ENCODE assay signal across 8 mouse cellular contexts in the genomic region with DNA sequence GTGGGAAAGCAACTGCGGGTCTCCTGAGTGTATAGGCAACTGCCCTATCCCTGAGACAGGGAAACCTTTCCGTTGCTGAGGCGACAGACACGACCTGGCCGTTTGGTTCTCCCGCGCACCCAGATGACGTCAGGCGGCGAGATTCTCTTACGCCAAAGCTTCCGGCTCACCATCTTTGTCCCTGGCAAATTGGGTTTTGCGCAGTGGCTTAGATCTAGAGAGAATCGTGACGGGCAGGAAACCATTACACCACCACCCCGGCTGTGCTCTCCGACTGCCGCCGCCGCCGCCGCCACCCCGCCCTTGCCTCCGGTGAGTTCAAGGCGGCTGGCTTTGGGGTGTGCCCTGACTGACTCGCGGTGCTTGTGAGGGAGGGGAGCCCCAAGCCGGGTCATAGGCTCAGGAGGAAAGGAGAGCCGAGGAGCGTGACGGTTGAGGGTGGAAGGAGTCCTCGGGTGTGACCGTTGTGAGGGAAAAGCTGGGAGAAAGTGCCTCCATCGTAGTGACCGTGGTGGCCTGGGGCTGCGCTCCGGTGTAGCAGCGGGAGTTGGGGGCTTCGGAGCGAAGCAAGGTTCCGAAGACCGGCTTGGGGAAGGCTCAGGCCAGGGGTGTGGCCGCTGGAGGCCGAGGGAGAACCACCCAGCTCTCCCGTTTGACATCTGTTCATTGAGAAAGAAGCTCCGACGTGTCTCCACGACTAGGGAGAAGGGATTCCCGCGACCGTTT. TPM values are rescaled to one million over a fixed set of nuclear protein-coding genes. Genes with fewer than 3 reads are reported as not detected.
A peak's percentile ranks its signal among the peaks of the same experiment; 100 is the strongest.
DNase-seq lines count a peak whose midpoint lies in the region; ATAC-seq and TF ChIP-seq lines count a peak whose summit lies in the region.

Gene Pex12 (minus strand): TSS at position 61 of the 726 bp plus-strand sequence.

- dilution Hi-C loops in CH12.LX (cut with MboI; ENCODE audit: extremely low pct_ligation_motif_present, extremely low pct_unique_long_range_greater_than_20kb, low sequenced_read_pairs): no loop called here

- peak within 1 kb of the TSS; percentile 84 to 97 (median 90) for H3K4me3 ChIP-seq in CH12.LX (replicated peaks in 1 of 3; ENCODE audit: low read depth in 2 of 3, low read length in 2 of 3, poor library complexity in 1 of 3)
- peak within 1 kb of the TSS; percentile 95 for H3K4me3 ChIP-seq in forebrain, embryonic 11.5 days (ENCODE audit: low read depth, low read length)
- H3K4me3 ChIP-seq in heart, embryonic 16.5 days (ENCODE audit: low read length): peak within 1 kb of the TSS; percentile 96
- peak within 1 kb of the TSS; percentile 81 for H3K4me3 ChIP-seq in liver, embryonic 15.5 days (replicated peaks)
- peak within 1 kb of the TSS; percentile 91 for H3K4me3 ChIP-seq in neural tube, embryonic 12.5 days

- TF ChIP-seq EP300 in CH12.LX (IDR thresholded peaks at IDR 0.05; ENCODE audit: low read length): no peak

- H3K27ac ChIP-seq in CH12.LX (ENCODE audit: insufficient read depth, low read depth): peak within 1 kb of the TSS; percentile 79
- peak within 1 kb of the TSS; percentile 89 for H3K27ac ChIP-seq in forebrain, embryonic 11.5 days (ENCODE audit: low read depth, low read length)
- peak within 1 kb of the TSS; percentile 97 for H3K27ac ChIP-seq in heart, embryonic 16.5 days (ENCODE audit: low read length)
- peak within 1 kb of the TSS; percentile 96 for H3K27ac ChIP-seq in liver, embryonic 15.5 days (replicated peaks)
- H3K27ac ChIP-seq in neural tube, embryonic 12.5 days: peak within 1 kb of the TSS; percentile 87

- H3K79me2 ChIP-seq in CH12.LX (replicated peaks; ENCODE audit: control insufficient read depth, extremely low read depth, insufficient read depth, poor library complexity, severe bottlenecking): peaks cover 35% of the 10 kb centered on the region

- no peak for TF ChIP-seq RAD21 in CH12.LX (IDR thresholded peaks at IDR 0.05; ENCODE audit: low read depth, low read length)

- under 1% methylated on average over 51 of the region's 51 CpGs for WGBS in forebrain, embryonic 11.5 days
- under 1% methylated on average over 51 of the region's 51 CpGs for WGBS in heart, embryonic 16.5 days
- under 1% methylated on average over 51 of the region's 51 CpGs for WGBS in liver, embryonic 15.5 days (ENCODE audit: insufficient replicate concordance)
- under 1% methylated on average over 51 of the region's 51 CpGs for WGBS in neural tube, embryonic 12.5 days

- peak; percentile 78 for ATAC-seq in forebrain, embryonic 11.5 days (replicated peaks; ENCODE audit: low FRiP score)
- peak; percentile 78 for ATAC-seq in heart, embryonic 16.5 days (replicated peaks; ENCODE audit: extremely low read depth, insufficient read depth, low FRiP score)
- ATAC-seq in liver, embryonic 15.5 days (ENCODE audit: insufficient read depth): peak; percentile 75
- peak; percentile 72 for ATAC-seq in neural tube, embryonic 12.5 days (ENCODE audit: low FRiP score, low read depth)

- in situ Hi-C loops in CH12.LX (cut with MboI; ENCODE audit: low pct_ligation_motif_present, low pct_unique_long_range_greater_than_20kb, low sequenced_read_pairs): no loop called here

- TF ChIP-seq CTCF in CH12.LX (conservative IDR thresholded peaks at IDR 0.05 in 1 of 2, IDR thresholded peaks at IDR 0.05 in 1 of 2; ENCODE audit: low read depth in 2 of 2, low read length in 2 of 2): no peak

- no peaks in the 10 kb centered on the region for H3K27me3 ChIP-seq in CH12.LX (replicated peaks)
- H3K27me3 ChIP-seq in forebrain, embryonic 11.5 days (ENCODE audit: control insufficient read depth, insufficient read depth, low read length): no peaks in the 10 kb centered on the region
- no peaks in the 10 kb centered on the region for H3K27me3 ChIP-seq in heart, embryonic 16.5 days (ENCODE audit: control insufficient read depth, insufficient read depth, low read length)
- no peaks in the 10 kb centered on the region for H3K27me3 ChIP-seq in liver, embryonic 15.5 days
- no peaks in the 10 kb centered on the region for H3K27me3 ChIP-seq in neural tube, embryonic 12.5 days (replicated peaks)

- H3K36me3 ChIP-seq in CH12.LX (replicated peaks in 1 of 2; ENCODE audit: control insufficient read depth in 1 of 2, insufficient read depth in 1 of 2, low read length in 1 of 2): peaks cover 0 to 12% of the 10 kb centered on the region in 2 experiments
- no peaks in the 10 kb centered on the region for H3K36me3 ChIP-seq in forebrain, embryonic 11.5 days (ENCODE audit: control insufficient read depth, insufficient read depth, low read length)
- H3K36me3 ChIP-seq in heart, embryonic 16.5 days (ENCODE audit: control insufficient read depth, insufficient read depth): no peaks in the 10 kb centered on the region
- peaks cover 2% of the 10 kb centered on the region; the same call in 1 of the 2 replicates for H3K36me3 ChIP-seq in liver, embryonic 15.5 days (replicated peaks)
- no peaks in the 10 kb centered on the region for H3K36me3 ChIP-seq in neural tube, embryonic 12.5 days

- peak; percentile 99 for DNase-seq in CH12.LX (ENCODE audit: extremely low read depth)
- peak; percentile 97 for DNase-seq in c-Kit-positive CD71-positive TER-119-negative erythroid progenitor cells, embryonic 14.5 days (ENCODE audit: low read depth)
- peak; percentile 97 for DNase-seq in forebrain, embryonic 11.5 days (ENCODE audit: low spot score)
- peak; percentile 95 to 97 for DNase-seq in kidney, postnatal 36 days
- peak; percentile 97 for DNase-seq in telencephalon, adult 2 months (ENCODE audit: low read depth, low spot score)

- peak; percentile 86 for TF ChIP-seq POLR2A in CH12.LX (IDR thresholded peaks at IDR 0.05; ENCODE audit: low read depth, low read length)

- no peaks in the 10 kb centered on the region for H3K9me3 ChIP-seq in CH12.LX (replicated peaks; ENCODE audit: low read length)
- no peaks in the 10 kb centered on the region for H3K9me3 ChIP-seq in forebrain, embryonic 11.5 days (ENCODE audit: control insufficient read depth, low read length)
- no peaks in the 10 kb centered on the region for H3K9me3 ChIP-seq in heart, embryonic 16.5 days (replicated peaks; ENCODE audit: control insufficient read depth, low read length)
- no peaks in the 10 kb centered on the region for H3K9me3 ChIP-seq in liver, embryonic 15.5 days (replicated peaks)
- no peaks in the 10 kb centered on the region for H3K9me3 ChIP-seq in neural tube, embryonic 12.5 days

- H3K4me1 ChIP-seq in CH12.LX (ENCODE audit: control insufficient read depth in 1 of 2, insufficient read depth in 2 of 2): peaks cover 7 to 60% of the 10 kb centered on the region in 2 experiments
- peaks cover 6% of the 10 kb centered on the region for H3K4me1 ChIP-seq in forebrain, embryonic 11.5 days (replicated peaks; ENCODE audit: control insufficient read depth, insufficient read depth, low read length)
- H3K4me1 ChIP-seq in heart, embryonic 16.5 days (ENCODE audit: control insufficient read depth, insufficient read depth, low read length): peaks cover 20% of the 10 kb centered on the region
- H3K4me1 ChIP-seq in liver, embryonic 15.5 days (replicated peaks): peaks cover 52% of the 10 kb centered on the region
- peaks cover 30% of the 10 kb centered on the region for H3K4me1 ChIP-seq in neural tube, embryonic 12.5 days

- H3K4me2 ChIP-seq in CH12.LX (ENCODE audit: insufficient read depth, low read depth, poor library complexity, severe bottlenecking): peak within 1 kb of the TSS; percentile 87
- peak within 1 kb of the TSS; percentile 77 for H3K4me2 ChIP-seq in forebrain, embryonic 11.5 days (ENCODE audit: low read depth, low read length, severe bottlenecking)
- H3K4me2 ChIP-seq in heart, embryonic 16.5 days (ENCODE audit: low read depth, low read length): peak within 1 kb of the TSS; percentile 86
- H3K4me2 ChIP-seq in liver, embryonic 15.5 days: peak within 1 kb of the TSS; percentile 79
- H3K4me2 ChIP-seq in neural tube, embryonic 12.5 days (replicated peaks): peak within 1 kb of the TSS; percentile 62

- H3K9ac ChIP-seq in CH12.LX (ENCODE audit: insufficient read depth, low read depth): peak within 1 kb of the TSS; percentile 79
- peak within 1 kb of the TSS; percentile 95 for H3K9ac ChIP-seq in forebrain, embryonic 11.5 days (ENCODE audit: low read length)
- H3K9ac ChIP-seq in heart, embryonic 16.5 days (ENCODE audit: low read length): peak within 1 kb of the TSS; percentile 96
- H3K9ac ChIP-seq in liver, embryonic 15.5 days: peak within 1 kb of the TSS; percentile 86
- H3K9ac ChIP-seq in neural tube, embryonic 12.5 days: peak within 1 kb of the TSS; percentile 89

TF ChIP-seq in CH12.LX, 34 proteins besides CTCF, POLR2A, EP300 and RAD21 (continues in another document):
- TF ChIP-seq CHD1 (IDR thresholded peaks at IDR 0.05; ENCODE audit: low read depth, low read length) (peak; percentile 11; the same call in 1 of the 2 replicates), JUN (IDR thresholded peaks at IDR 0.05; ENCODE audit: insufficient read depth, low read depth, low read length) (peak; percentile 49), MEF2A (IDR thresholded peaks at IDR 0.05; ENCODE audit: borderline replicate concordance, low read depth, low read length) (peak; percentile 85), SMC3 (IDR thresholded peaks at IDR 0.05; ENCODE audit: low read depth, low read length) (no peak), ELF1 (IDR thresholded peaks at IDR 0.05; ENCODE audit: low read depth, low read length) (peak; percentile 95), BHLHE40 (IDR thresholded peaks at IDR 0.05; ENCODE audit: low read depth, low read length) (peak; percentile 70), IRF4 (IDR thresholded peaks at IDR 0.05; ENCODE audit: low read depth, low read length) (peak; percentile 79), HCFC1 (IDR thresholded peaks at IDR 0.05; ENCODE audit: low read depth, low read length) (peak; percentile 95), ZKSCAN1 (IDR thresholded peaks at IDR 0.05; ENCODE audit: borderline replicate concordance, low read depth, low read length) (no peak; the same call in 1 of the 2 replicates), NRF1 (IDR thresholded peaks at IDR 0.05; ENCODE audit: low read depth, low read length) (peak; percentile 83), ETS1 (conservative IDR thresholded peaks at IDR 0.05; ENCODE audit: low read depth, low read length) (peak; percentile 83), PAX5 (IDR thresholded peaks at IDR 0.05; ENCODE audit: low read length) (no peak), ZMIZ1 (IDR thresholded peaks at IDR 0.05; ENCODE audit: low read depth, low read length) (peak; percentile 77), CHD2 (IDR thresholded peaks at IDR 0.05; ENCODE audit: low read length) (peak; percentile 94), RCOR1 (conservative IDR thresholded peaks at IDR 0.05; ENCODE audit: low read depth, low read length) (peak; percentile 77; the same call in 1 of the 2 replicates)

RNA-seq across cellular contexts. Expression of gene Pex12, which starts in this region (rescaled TPM):
- total RNA-seq in CH12.LX (2012; rRNA removed): 9.5 and 11.4 TPM in 2 replicates
- 6.3 and 8.2 TPM in 2 replicates for total RNA-seq in CH12.LX (2014; rRNA removed)
- 30.6 and 30.7 TPM in 2 replicates for polyA plus RNA-seq in CH12.LX (2012; ENCODE audit: insufficient read length, low read depth)
- 16.0 and 16.5 TPM in 2 replicates for polyA plus RNA-seq in forebrain, embryonic 11.5 days (2014; fragmentation: Nextera tagmentation; extraction: Ambion mirVana)
- 8.1 and 10.5 TPM in 2 replicates for polyA plus RNA-seq in heart, embryonic 16.5 days (2015; fragmentation: Nextera tagmentation; extraction: Ambion mirVana)
- 5.1 and 5.4 TPM in 2 replicates for polyA plus RNA-seq in liver, embryonic 15.5 days (2015; fragmentation: Nextera tagmentation; extraction: Ambion mirVana)
- 16.3 and 16.7 TPM in 2 replicates for polyA plus RNA-seq in neural tube, embryonic 12.5 days (2016; fragmentation: Nextera tagmentation; extraction: Ambion mirVana)

Comparison
In these comparisons a context has a peak if more than half of its experiments do, and no peak if none do; other contexts are left out.
1. Peak in every context shown above with its lines: DNase-seq, ATAC-seq, H3K4me3 ChIP-seq and H3K27ac ChIP-seq.